Mouse (Mus musculus): Measurements from ENCODE around the gene Ergic1.

The Ergic1 gene

GRCm38 (mm10) chr17:26660192-26660912 lies 99.1 kb downstream of the Ergic1 start:
- peak; percentile 50 for DNase-seq (ENCODE audit: low read depth, low spot score)

- no peak for DNase-seq (ENCODE audit: low read depth, low spot score)
Observed at GRCm38 (mm10) chr17:26662204-26662603, 100.9 kb downstream of the Ergic1 start.

- DNase-seq (ENCODE audit: low read depth, low spot score) = peak; percentile 86
Observed at GRCm38 (mm10) chr17:26662978-26663683, 101.8 kb downstream of the Ergic1 start, which contains the start of gene Atp6v0e. Gene Atp6v0e (plus strand): TSS chr17:26663231.

- DNase-seq (ENCODE audit: low read depth, low spot score) = no peak
Observed at GRCm38 (mm10) chr17:26665600-26665999, 104.3 kb downstream of the Ergic1 start.

- no peak for DNase-seq (ENCODE audit: low read depth, low spot score)
Observed at GRCm38 (mm10) chr17:26671268-26671667, 110.0 kb downstream of the Ergic1 start.

GRCm38 (mm10) chr17:26675845-26676244 lies 114.6 kb downstream of the Ergic1 start:
- no peak for DNase-seq (ENCODE audit: low read depth, low spot score)

GRCm38 (mm10) chr17:26676252-26676615 lies 114.9 kb downstream of the Ergic1 start:
- peak; percentile 87 for DNase-seq (ENCODE audit: low read depth, low spot score)

- DNase-seq (ENCODE audit: low read depth, low spot score) = no peak
Observed at GRCm38 (mm10) chr17:26676616-26677376, 115.5 kb downstream of the Ergic1 start.

GRCm38 (mm10) chr17:26677711-26678637 lies 116.7 kb downstream of the Ergic1 start:
- DNase-seq (ENCODE audit: low read depth, low spot score) = no peak

GRCm38 (mm10) chr17:26681276-26681675 lies 120.0 kb downstream of the Ergic1 start:
- no peak for DNase-seq (ENCODE audit: low read depth, low spot score)

GRCm38 (mm10) chr17:26686334-26687000 lies 125.2 kb downstream of the Ergic1 start:
- DNase-seq (ENCODE audit: low read depth, low spot score) = no peak

- no peak for DNase-seq (ENCODE audit: low read depth, low spot score)
Observed at GRCm38 (mm10) chr17:26688795-26689735, 127.8 kb downstream of the Ergic1 start.

- no peak for DNase-seq (ENCODE audit: low read depth, low spot score)
Observed at GRCm38 (mm10) chr17:26689810-26690209, 128.5 kb downstream of the Ergic1 start.

- DNase-seq (ENCODE audit: low read depth, low spot score) = no peak
Observed at GRCm38 (mm10) chr17:26690236-26690635, 128.9 kb downstream of the Ergic1 start.

GRCm38 (mm10) chr17:26691110-26691509 lies 129.8 kb downstream of the Ergic1 start:
- no peak for DNase-seq (ENCODE audit: low read depth, low spot score)

- DNase-seq (ENCODE audit: low read depth, low spot score) = no peak
Observed at GRCm38 (mm10) chr17:26693424-26693823, 132.1 kb downstream of the Ergic1 start.

- DNase-seq (ENCODE audit: low read depth, low spot score) = no peak
Observed at GRCm38 (mm10) chr17:26694171-26694570, 132.9 kb downstream of the Ergic1 start.

- no peak for DNase-seq (ENCODE audit: low read depth, low spot score)
Observed at GRCm38 (mm10) chr17:26695193-26695592, 133.9 kb downstream of the Ergic1 start.

- DNase-seq (ENCODE audit: low read depth, low spot score) = no peak
Observed at GRCm38 (mm10) chr17:26698846-26699245, 137.6 kb downstream of the Ergic1 start.

Data from WW6 (cell line).